Mouse (Mus musculus) small intestine, adult 2 months (tissue): Measurements from ENCODE around the gene Ddrgk1. TPM values are rescaled to one million over a fixed set of nuclear protein-coding genes. Genes with fewer than 3 reads are reported as not detected.
A peak's percentile ranks its signal among the peaks of the same experiment; 100 is the strongest.

Experiments
- H3K27ac ChIP-seq: fragments of 200-500 bp; 2 replicates; pipeline ENCODE4 v1.5.1; 2012; ENCODE audit warnings: low read depth, low read length, control low read depth, inconsistent platforms; ENCODE audit not compliant: insufficient read depth
- H3K27me3 ChIP-seq: fragments of 200-500 bp; 2 replicates; pipeline ENCODE4 v1.6.1; 2012; ENCODE audit warnings: mild to moderate bottlenecking, moderate library complexity, low read length, inconsistent platforms; ENCODE audit not compliant: control insufficient read depth, insufficient read depth
- H3K36me3 ChIP-seq: fragments of 200-500 bp; 2 replicates; pipeline ENCODE4 v1.6.1; 2012; ENCODE audit warnings: mild to moderate bottlenecking, low read length, control low read depth, inconsistent platforms; ENCODE audit not compliant: control insufficient read depth, insufficient read depth
- H3K4me1 ChIP-seq: fragments of 200-500 bp; 2 replicates; pipeline ENCODE4 v1.6.1; 2012; ENCODE audit warnings: low read length, inconsistent platforms, mixed read lengths; ENCODE audit not compliant: control insufficient read depth, insufficient read depth, insufficient read length
- H3K4me3 ChIP-seq: fragments of 200-500 bp; 2 replicates; pipeline ENCODE4 v1.5.1; 2012; ENCODE audit warnings: low read depth, mild to moderate bottlenecking, control low read depth, inconsistent platforms, low read length, moderate library complexity
- CTCF ChIP-seq: fragments of 200-500 bp; IDR thresholded peaks from 2 replicates; pipeline ENCODE4 v1.5.1; 2012; ENCODE audit warnings: low read depth, mild to moderate bottlenecking, control low read depth, inconsistent platforms, low read length, moderate library complexity, mixed read lengths; ENCODE audit not compliant: insufficient replicate concordance, insufficient read length; ENCODE audit errors: extremely low read depth
- POLR2A ChIP-seq: fragments of 200-500 bp; IDR thresholded peaks from 2 replicates; pipeline ENCODE4 v1.6.1; 2012; ENCODE audit warnings: low read depth, mild to moderate bottlenecking, control low read depth, inconsistent platforms, low read length, moderate library complexity
- WGBS: fragments of 180-500 bp; shearing (Covaris S2); methylation state at CpG from one replicate; pipeline ENCODE4 v1.1.7; 2018; 5-methylcytosine and 5-hydroxymethylcytosine counted together
- polyA plus RNA-seq: library from polyadenylated mRNA; depleted of rRNA; stranded (reverse); fragments of >200 nt; gene quantifications from 2 replicates; pipeline ENCODE4 v1.2.3, GENCODE M21; 2012; rRNA removed

The Ddrgk1 gene
- polyA plus RNA-seq, 1 experiment = 55.9 TPM

- peak overlapping the region; percentile 93 for H3K4me3 ChIP-seq
- no peaks in the 10 kb centered on the region for H3K27me3 ChIP-seq
- H3K36me3 ChIP-seq = peaks cover 7% of the 10 kb centered on the region
- TF ChIP-seq POLR2A (no peak), CTCF (no peak)
- peak overlapping the region; percentile 3 for H3K27ac ChIP-seq
- WGBS = 1% methylated on average over 37 of the region's 37 CpGs
- peaks cover 2% of the 10 kb centered on the region; the same call in 1 of the 2 replicates for H3K4me1 ChIP-seq
These were observed 35.2 kb downstream of the Ddrgk1 start for GRCm38 (mm10) chr2:130629080-130629838.

GRCm38 (mm10) chr2:130628424-130628823 lies 36.0 kb downstream of the Ddrgk1 start:
- WGBS = 54% methylated on average over 3 of the region's 3 CpGs
- Histone ChIP-seq H3K4me1 (no peaks in the 10 kb centered on the region; the same call in 1 of the 2 replicates), H3K36me3 (peaks cover 10% of the 10 kb centered on the region), H3K27me3 (no peaks in the 10 kb centered on the region), H3K27ac (no peak overlapping the region), H3K4me3 (no peak overlapping the region)
- no peak for TF ChIP-seq CTCF
- TF ChIP-seq POLR2A = no peak

GRCm38 (mm10) chr2:130618972-130619371 lies 45.5 kb downstream of the Ddrgk1 start:
- Histone ChIP-seq H3K4me3 (no peak overlapping the region), H3K27me3 (no peaks in the 10 kb centered on the region), H3K4me1 (no peaks in the 10 kb centered on the region), H3K36me3 (peaks cover 42% of the 10 kb centered on the region), H3K27ac (no peak overlapping the region)
- 85% methylated on average over 7 of the region's 7 CpGs for WGBS
- TF ChIP-seq POLR2A (no peak), CTCF (no peak)

- H3K36me3 ChIP-seq = peaks cover 25% of the 10 kb centered on the region
- WGBS = 65% methylated on average over 3 of the region's 3 CpGs
- peak; percentile 51; the same call in 1 of the 2 replicates for TF ChIP-seq CTCF
- no peak for TF ChIP-seq POLR2A
- H3K27ac ChIP-seq = no peak overlapping the region
- no peaks in the 10 kb centered on the region for H3K27me3 ChIP-seq
- no peak overlapping the region for H3K4me3 ChIP-seq
- H3K4me1 ChIP-seq = no peaks in the 10 kb centered on the region
These were observed 51.4 kb downstream of the Ddrgk1 start for GRCm38 (mm10) chr2:130613091-130613490.

Other genes with a start within 250 kb of the Ddrgk1 start
- gene Vps16, start 240.3 kb downstream of the Ddrgk1 start, polyA plus RNA-seq = 22.5 and 38.8 TPM in 2 replicates
- gene Pced1a, start 240.0 kb downstream of the Ddrgk1 start, polyA plus RNA-seq = 8.5 and 11.6 TPM in 2 replicates
- 15.0 and 21.8 TPM in 2 replicates for gene Ptpra, start 214.4 kb downstream of the Ddrgk1 start, polyA plus RNA-seq
- gene Mrps26, start 100.9 kb downstream of the Ddrgk1 start, polyA plus RNA-seq = 38.0 and 82.5 TPM in 2 replicates
- not detected in 2 replicates for gene Oxt, start 88.5 kb downstream of the Ddrgk1 start, polyA plus RNA-seq
- gene Avp, start 82.1 kb downstream of the Ddrgk1 start, polyA plus RNA-seq = not detected in 2 replicates
- gene Fastkd5, start 34.6 kb downstream of the Ddrgk1 start, polyA plus RNA-seq = 0.70 and 0.74 TPM in 2 replicates
- 2.0 and 3.4 TPM in 2 replicates for gene Ubox5, start 34.6 kb downstream of the Ddrgk1 start, polyA plus RNA-seq
- 27.0 and 50.3 TPM in 2 replicates for gene Lzts3, start 21.9 kb downstream of the Ddrgk1 start, polyA plus RNA-seq
- gene Itpa, start 3.0 kb upstream of the Ddrgk1 start, polyA plus RNA-seq = 9.5 and 16.2 TPM in 2 replicates
- 0.47 and 6.0 TPM in 2 replicates for gene Slc4a11, start 32.9 kb upstream of the Ddrgk1 start, polyA plus RNA-seq
- gene 4930402H24Rik, start 241.7 kb upstream of the Ddrgk1 start, polyA plus RNA-seq = 10.0 and 22.1 TPM in 2 replicates
- 7.2 and 13.3 TPM in 2 replicates for gene Atrn, start 241.8 kb upstream of the Ddrgk1 start, polyA plus RNA-seq